Mouse (Mus musculus): Measurements from ENCODE around the gene Sf3a1.

The Sf3a1 gene

DNA sequence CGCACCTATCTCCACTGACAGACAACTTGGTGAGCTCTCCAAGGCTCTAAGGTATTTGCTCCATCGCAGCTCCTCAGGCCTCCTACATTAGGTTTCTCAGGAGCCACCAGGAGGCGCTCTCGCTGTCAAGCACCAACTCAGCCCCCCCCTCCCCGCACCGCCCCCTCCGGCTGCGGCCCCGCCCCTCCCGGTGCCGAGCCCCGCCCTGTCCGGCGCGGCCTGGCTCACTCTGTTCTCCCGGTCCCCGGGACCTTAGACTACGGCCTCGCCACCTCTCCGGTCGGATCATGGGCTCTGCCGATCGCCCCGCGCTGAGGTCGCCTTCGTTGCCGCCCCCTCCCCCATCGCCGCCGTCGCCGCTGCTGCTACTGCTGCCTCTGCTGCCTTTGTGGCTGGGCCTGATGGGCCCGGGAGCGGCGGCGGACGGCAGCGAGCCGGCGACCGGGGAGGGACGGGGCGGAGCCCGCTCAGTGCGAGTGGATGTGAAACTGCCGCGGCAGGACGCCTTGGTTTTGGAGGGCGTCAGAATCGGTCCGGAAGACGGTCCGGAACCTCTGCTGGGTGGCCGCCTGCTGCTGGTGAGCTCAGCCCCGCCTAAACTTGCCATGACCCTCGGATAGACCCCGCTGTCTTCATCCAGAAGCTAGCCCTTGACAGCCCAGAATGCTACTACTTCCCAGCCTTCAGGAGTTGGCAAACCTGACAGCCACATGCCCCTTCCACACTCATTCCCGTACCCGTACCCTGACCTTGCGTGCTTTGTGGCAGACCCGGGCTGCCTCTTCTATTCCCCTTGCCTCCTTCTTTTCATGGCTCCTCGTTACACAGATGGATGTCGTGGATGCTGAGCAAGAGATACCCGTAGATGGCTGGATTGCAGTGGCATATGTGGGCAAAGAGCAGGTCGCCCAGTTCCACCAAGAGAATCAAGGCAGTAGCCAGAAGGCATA lies 24.9 kb upstream of the Sf3a1 start, which contains the start of gene Rnf215:
Gene Rnf215 (plus strand): TSS at position 217 of the 950 bp plus-strand sequence.
- peak; percentile 95 for DNase-seq (ENCODE audit: low spot score)

DNA sequence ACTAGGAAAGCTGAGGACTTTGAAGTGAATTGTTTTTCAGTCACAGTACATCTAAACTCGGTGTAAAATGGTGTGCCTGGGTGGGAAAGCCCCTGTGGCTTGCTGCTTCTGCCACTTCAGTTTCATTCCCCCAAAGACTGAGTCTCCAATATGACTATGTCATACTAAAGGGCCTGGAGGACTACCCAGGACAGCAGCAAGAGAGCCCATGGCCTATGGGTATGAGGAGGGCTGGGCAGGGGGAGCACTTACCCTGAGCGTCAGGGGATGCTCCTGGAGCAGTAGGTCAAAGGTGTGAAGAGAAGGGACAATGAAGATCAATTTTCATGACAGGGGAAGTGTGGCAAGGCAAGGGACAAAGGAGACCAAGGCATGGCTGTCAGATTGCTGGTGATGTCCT lies 21.2 kb upstream of the Sf3a1 start:
- DNase-seq (ENCODE audit: low spot score), result no peak

DNA sequence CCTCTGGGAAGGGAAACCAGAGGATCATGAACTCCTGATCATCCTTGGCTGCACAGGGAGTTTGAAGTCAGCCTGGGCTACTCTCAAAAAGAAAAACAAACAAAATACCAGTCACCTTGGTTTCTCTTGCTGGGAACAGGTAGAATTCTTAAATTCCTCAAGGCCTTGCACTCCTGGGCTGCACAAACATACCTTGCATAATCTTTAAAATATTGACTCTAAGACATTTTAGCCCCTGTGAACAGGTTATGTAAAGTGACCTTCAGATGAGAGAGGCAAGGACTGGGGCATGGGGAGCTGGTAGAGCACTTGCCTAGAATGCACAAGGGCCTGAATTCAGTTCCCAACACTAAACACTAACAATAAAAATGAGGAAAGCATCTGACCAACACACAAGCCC lies 18.6 kb upstream of the Sf3a1 start:
- no peak for DNase-seq (ENCODE audit: low spot score)

DNA sequence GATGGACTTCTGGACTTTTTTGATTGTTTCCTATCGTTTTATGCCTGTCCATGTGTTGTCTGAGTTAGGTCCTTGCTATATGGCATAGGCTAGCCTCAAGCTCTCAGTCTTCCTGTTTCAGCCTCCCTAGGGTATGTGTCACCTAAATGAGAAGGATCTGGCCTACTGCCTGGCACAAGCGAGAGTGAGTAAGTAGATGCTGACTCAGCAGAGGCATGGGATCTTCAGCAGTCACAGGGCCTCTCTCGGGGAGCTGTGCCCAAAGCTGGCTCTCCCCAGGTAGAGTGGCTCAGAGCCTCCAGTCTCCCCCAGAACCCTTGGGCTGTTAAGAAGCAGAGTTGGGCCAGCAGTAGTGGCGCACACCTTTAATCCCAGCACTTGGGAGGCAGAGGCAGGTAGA lies 17.8 kb upstream of the Sf3a1 start:
- DNase-seq (ENCODE audit: low spot score), result no peak

GRCm38 (mm10) chr11:4143281-4144062 lies 16.7 kb upstream of the Sf3a1 start:
- DNase-seq (ENCODE audit: low spot score), result no peak

GRCm38 (mm10) chr11:4146381-4146780 lies 13.8 kb upstream of the Sf3a1 start:
- DNase-seq (ENCODE audit: low spot score), result no peak

GRCm38 (mm10) chr11:4147098-4147497 lies 13.1 kb upstream of the Sf3a1 start:
- no peak for DNase-seq (ENCODE audit: low spot score)

- DNase-seq (ENCODE audit: low spot score), result no peak
Measured at GRCm38 (mm10) chr11:4148120-4148519, 12.0 kb upstream of the Sf3a1 start.

GRCm38 (mm10) chr11:4148536-4149156 lies 11.5 kb upstream of the Sf3a1 start:
- no peak for DNase-seq (ENCODE audit: low spot score)

GRCm38 (mm10) chr11:4149886-4150285 lies 10.3 kb upstream of the Sf3a1 start:
- no peak for DNase-seq (ENCODE audit: low spot score)

DNA sequence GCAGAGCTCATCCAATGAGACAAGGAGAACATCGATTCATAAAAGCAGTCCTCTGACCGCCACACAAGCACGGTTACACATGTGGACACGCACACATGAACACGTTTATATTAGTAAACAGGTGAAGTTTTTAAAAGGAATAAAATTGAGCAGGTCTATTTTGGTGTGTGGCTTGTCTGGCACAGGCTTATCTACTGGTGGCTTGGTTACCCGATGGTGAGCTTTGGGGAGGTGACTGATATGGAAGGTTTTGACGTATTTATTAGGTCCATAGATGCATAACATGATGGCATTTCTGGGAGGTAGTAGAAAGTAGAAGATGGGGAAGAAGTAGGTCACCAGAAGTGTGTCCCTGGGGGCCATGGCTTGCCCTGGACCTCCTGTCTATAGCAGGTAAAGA lies 6.5 kb upstream of the Sf3a1 start:
- no peak for DNase-seq (ENCODE audit: low spot score)

DNA sequence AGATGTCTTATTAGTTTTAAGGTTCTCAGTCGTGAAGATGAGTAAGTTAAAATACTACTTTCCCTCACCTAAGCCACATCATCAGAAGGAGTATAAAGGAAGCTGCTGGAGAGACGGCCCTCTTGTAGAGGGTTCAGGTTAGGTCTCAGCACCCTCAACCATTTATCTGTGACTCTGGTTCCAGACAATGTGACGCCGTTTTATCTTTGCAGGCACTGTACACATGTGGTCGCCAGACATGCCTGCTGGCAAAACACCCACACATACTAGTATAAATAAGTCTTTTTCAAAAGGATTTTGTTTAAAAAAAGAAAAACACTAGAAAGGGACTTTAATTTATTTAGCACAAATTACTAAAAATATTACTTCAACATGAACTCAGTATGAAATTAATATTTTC lies 4.5 kb upstream of the Sf3a1 start:
- DNase-seq (ENCODE audit: low spot score), result no peak

DNA sequence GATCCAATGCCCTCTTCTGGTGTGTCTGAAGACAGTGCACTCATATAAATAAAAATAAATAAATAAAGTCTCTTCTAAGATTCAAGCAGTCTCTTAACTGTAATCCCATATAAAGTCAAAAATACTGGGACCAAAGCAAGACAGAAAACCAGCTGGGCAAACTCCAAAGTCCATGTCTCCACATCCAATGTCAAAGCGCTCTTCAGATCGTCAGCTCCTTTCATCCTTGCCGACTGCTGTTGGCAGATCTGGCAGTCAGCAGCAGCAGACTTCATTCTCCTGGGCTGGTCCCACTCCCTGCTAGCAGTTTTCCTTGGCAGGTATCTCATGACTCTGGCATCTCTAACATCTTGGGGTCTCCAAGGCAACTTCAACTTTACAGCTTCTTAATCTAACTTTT lies 1.5 kb upstream of the Sf3a1 start:
- no peak for DNase-seq (ENCODE audit: low spot score)

DNA sequence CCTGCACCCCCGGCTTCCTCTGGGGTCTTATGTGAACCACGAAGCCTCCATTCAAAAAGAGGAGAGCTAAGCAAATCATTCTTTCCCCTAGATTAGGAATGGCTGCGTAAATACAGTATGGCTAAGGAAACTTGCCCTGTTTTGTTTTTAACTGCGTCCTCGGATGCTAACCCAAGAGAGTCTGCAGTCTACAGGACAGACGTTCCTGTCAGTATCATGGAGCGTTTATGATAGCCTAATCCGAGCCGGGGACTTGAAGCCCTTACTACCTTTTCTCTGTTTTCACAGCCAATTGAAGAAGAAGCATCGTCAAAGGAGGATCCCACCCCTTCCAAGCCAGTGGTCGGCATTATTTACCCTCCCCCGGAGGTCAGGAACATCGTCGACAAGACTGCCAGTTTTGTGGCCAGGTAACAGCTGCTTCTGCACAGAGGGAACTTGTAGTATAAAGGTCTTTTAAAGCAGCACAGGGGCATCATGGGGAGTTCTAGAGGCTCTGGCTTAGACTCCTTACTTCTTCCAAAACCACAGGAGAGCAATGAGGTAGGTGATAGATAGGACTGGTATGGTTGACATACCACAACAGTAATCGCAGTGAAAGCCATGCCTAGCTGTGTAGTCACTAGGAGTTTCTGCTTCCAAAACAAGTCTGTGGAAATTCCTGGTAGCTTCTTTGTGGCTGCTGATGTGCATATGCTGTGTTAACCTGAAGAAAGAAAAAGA lies 769 bp downstream of the Sf3a1 start:
- no peak for DNase-seq (ENCODE audit: low spot score)

GRCm38 (mm10) chr11:4164701-4165100 lies 4.6 kb downstream of the Sf3a1 start:
- DNase-seq (ENCODE audit: low spot score), result peak; percentile 59

- no peak for DNase-seq (ENCODE audit: low spot score)
Measured at GRCm38 (mm10) chr11:4166467-4167090, 6.4 kb downstream of the Sf3a1 start.

GRCm38 (mm10) chr11:4174586-4174985 lies 14.4 kb downstream of the Sf3a1 start:
- DNase-seq (ENCODE audit: low spot score), result no peak

DNA sequence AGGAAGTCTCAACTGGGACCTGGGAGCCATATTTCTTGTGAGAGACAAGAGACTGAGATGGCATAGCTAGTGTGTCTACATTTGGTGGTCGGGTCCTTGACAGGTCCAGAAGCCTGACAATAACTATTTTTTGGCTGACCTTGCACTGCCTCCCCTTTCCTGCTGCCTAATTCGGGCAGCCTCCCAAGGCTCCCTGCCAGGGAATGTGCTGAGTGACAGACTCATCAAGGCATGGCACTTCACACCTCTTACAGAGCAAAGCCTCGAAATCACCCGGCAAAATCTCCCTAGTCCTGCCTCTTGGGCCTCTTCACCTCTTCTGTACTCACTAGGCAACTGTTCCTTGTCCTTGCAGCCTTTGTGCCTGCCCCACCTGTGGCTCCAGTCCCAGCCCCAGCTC lies 17.6 kb downstream of the Sf3a1 start:
- DNase-seq (ENCODE audit: low spot score), result no peak

DNA sequence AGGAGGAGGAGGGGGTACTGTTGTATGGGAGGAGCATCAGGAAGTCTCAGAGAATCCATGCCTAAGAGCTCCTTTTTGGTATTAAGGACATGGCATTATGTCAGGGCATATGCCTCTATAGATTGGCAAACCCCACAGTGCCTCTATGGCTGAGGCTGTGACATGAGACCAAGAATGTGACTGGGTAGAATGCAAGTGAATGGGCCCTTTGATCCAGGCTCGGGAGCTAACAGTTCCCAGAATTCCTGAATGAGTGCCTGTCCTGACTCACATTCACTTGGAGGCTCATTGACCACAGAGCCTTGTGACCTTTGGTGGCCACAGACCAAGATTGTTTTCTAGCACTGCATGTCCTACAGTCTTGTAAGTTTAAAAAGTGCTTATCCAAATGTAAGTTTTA lies 21.9 kb downstream of the Sf3a1 start:
- DNase-seq (ENCODE audit: low spot score), result no peak

- DNase-seq (ENCODE audit: low spot score), result peak; percentile 60
Measured at GRCm38 (mm10) chr11:4183511-4183910, 23.4 kb downstream of the Sf3a1 start.

GRCm38 (mm10) chr11:4184251-4184952 lies 24.3 kb downstream of the Sf3a1 start:
- peak; percentile 70 for DNase-seq (ENCODE audit: low spot score)

Data from MN1 (cell line).